Comparison of ENCODE assay signal across 8 mouse cellular contexts in the genomic region with DNA sequence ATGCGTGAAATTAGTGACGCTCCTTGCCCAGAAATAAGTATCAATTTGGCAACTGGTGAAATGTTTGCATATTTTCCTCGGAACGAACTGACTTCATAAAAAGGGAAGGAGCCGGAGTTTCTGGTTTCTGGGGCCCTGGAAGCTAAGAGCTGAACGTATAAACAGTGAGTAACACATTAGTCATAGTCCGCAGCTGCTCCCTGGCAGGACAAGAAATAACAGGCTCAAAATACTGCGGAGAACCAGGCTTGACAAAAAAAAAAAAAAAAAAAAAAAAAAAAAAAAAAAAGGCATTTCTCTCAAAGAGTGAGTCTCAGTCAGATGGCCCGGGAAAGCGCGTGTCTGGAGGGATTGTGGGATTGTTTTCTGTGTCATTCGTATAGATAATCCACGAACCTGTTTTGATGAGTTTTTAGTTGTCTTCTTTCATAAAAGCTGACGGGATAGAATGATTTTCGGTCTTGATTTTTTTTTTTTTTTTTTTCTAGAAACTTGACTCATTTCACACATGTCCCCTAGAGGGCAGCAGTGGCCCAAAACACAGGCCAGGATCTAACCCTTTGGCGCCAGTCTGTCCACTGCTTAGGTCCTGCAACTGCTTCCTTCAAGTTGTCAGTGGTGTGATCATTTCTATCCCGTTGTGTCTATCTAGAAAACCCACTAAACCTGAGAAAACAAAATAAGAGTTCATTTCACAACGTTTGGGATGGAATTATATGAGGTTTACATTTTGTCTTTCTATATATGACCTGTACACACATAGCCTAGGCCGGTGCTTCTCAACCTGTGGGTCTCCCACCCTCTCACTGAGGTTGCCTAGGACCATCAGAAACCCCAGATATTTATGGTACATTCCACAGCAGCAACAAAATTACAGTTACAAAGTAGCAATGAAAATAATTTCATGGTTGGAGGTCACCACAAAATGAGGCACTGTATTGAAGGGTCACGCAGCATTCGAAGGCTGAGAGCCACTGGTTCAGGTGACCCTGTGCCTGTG. TPM values are rescaled to one million over a fixed set of nuclear protein-coding genes. Genes with fewer than 3 reads are reported as not detected.
A peak's percentile ranks its signal among the peaks of the same experiment; 100 is the strongest.
DNase-seq lines count a peak whose midpoint lies in the region; ATAC-seq and TF ChIP-seq lines count a peak whose summit lies in the region.

No protein-coding gene starts in this region.

- no peaks in the 10 kb centered on the region for H3K27me3 ChIP-seq in forebrain, embryonic 12.5 days
- no peaks in the 10 kb centered on the region for H3K27me3 ChIP-seq in heart, embryonic 16.5 days (ENCODE audit: control insufficient read depth, insufficient read depth, low read length)
- no peaks in the 10 kb centered on the region for H3K27me3 ChIP-seq in liver, embryonic 14.5 days (ENCODE audit: control insufficient read depth, insufficient read depth, low read length)
- H3K27me3 ChIP-seq in neural tube, embryonic 11.5 days (ENCODE audit: control insufficient read depth, insufficient read depth, low read length): no peaks in the 10 kb centered on the region
- no peaks in the 10 kb centered on the region for H3K27me3 ChIP-seq in testis, adult 2 months (ENCODE audit: control insufficient read depth, insufficient read depth, low read length)

- DNase-seq in CD4-positive helper T cell, adult 2 months (ENCODE audit: low read depth, low spot score): peak; percentile 32
- DNase-seq in kidney, postnatal 36 days: peak; percentile 78 to 85
- DNase-seq in liver, embryonic 14.5 days (ENCODE audit: low read depth in 3 of 3, low spot score in 3 of 3): peak; percentile 22 to 31 (median 26)
- DNase-seq in neural tube, embryonic 11.5 days (ENCODE audit: low spot score): peak; percentile 72

- no peaks in the 10 kb centered on the region for H3K36me3 ChIP-seq in forebrain, embryonic 12.5 days (replicated peaks)
- H3K36me3 ChIP-seq in heart, embryonic 16.5 days (ENCODE audit: control insufficient read depth, insufficient read depth): no peaks in the 10 kb centered on the region
- H3K36me3 ChIP-seq in liver, embryonic 14.5 days (replicated peaks; ENCODE audit: control insufficient read depth, insufficient read depth, low read depth): no peaks in the 10 kb centered on the region
- H3K36me3 ChIP-seq in neural tube, embryonic 11.5 days (ENCODE audit: control insufficient read depth, insufficient read depth, low read length): no peaks in the 10 kb centered on the region
- H3K36me3 ChIP-seq in testis, adult 2 months (ENCODE audit: control insufficient read depth, insufficient read depth, low read length): no peaks in the 10 kb centered on the region

- ATAC-seq in forebrain, embryonic 12.5 days (ENCODE audit: low FRiP score): peak; percentile 82; the same call in 1 of the 2 replicates
- ATAC-seq in heart, embryonic 16.5 days (replicated peaks; ENCODE audit: extremely low read depth, insufficient read depth, low FRiP score): peak; percentile 77
- no peak for ATAC-seq in liver, embryonic 14.5 days (ENCODE audit: insufficient read depth)
- peak; percentile 60 for ATAC-seq in neural tube, embryonic 11.5 days (ENCODE audit: insufficient read depth, low FRiP score, low TSS enrichment)

- peak overlapping the region; percentile 82 for H3K27ac ChIP-seq in brown adipose tissue, adult 24 weeks (replicated peaks; ENCODE audit: low read depth, low read length)
- no peak overlapping the region for H3K27ac ChIP-seq in forebrain, embryonic 12.5 days
- peak overlapping the region; percentile 68; the same call in 1 of the 2 replicates for H3K27ac ChIP-seq in heart, embryonic 16.5 days (ENCODE audit: low read length)
- no peak overlapping the region for H3K27ac ChIP-seq in liver, embryonic 14.5 days
- no peak overlapping the region for H3K27ac ChIP-seq in neural tube, embryonic 11.5 days (ENCODE audit: low read depth, low read length)
- no peak overlapping the region for H3K27ac ChIP-seq in testis, adult 2 months (ENCODE audit: control insufficient read depth, insufficient read depth, low read depth, low read length)

- 29% methylated on average over 21 of the region's 21 CpGs for whole genome bisulfite sequencing in forebrain, embryonic 12.5 days
- WGBS in heart, embryonic 16.5 days: 21% methylated on average over 21 of the region's 21 CpGs
- 19% methylated on average over 21 of the region's 21 CpGs for WGBS in liver, embryonic 14.5 days (ENCODE audit: insufficient replicate concordance)
- WGBS in neural tube, embryonic 11.5 days: 31% methylated on average over 21 of the region's 21 CpGs

- no peaks in the 10 kb centered on the region for H3K9me3 ChIP-seq in forebrain, embryonic 12.5 days
- no peaks in the 10 kb centered on the region for H3K9me3 ChIP-seq in heart, embryonic 16.5 days (replicated peaks; ENCODE audit: control insufficient read depth, low read length)
- no peaks in the 10 kb centered on the region for H3K9me3 ChIP-seq in liver, embryonic 14.5 days (ENCODE audit: control insufficient read depth, low read length)
- H3K9me3 ChIP-seq in neural tube, embryonic 11.5 days (ENCODE audit: control insufficient read depth, low read length): no peaks in the 10 kb centered on the region

- no peak overlapping the region for H3K9ac ChIP-seq in forebrain, embryonic 12.5 days
- peak overlapping the region; percentile 64 for H3K9ac ChIP-seq in heart, embryonic 16.5 days (ENCODE audit: low read length)
- no peak overlapping the region for H3K9ac ChIP-seq in liver, embryonic 14.5 days (replicated peaks)
- H3K9ac ChIP-seq in neural tube, embryonic 11.5 days (ENCODE audit: low read length): no peak overlapping the region

- no peak for TF ChIP-seq POLR2A in testis, adult 2 months (IDR thresholded peaks at IDR 0.05; ENCODE audit: control insufficient read depth, low read depth, low read length)

- peak overlapping the region; percentile 45 for H3K4me2 ChIP-seq in forebrain, embryonic 12.5 days
- H3K4me2 ChIP-seq in heart, embryonic 16.5 days (ENCODE audit: low read depth, low read length): peak overlapping the region; percentile 65
- H3K4me2 ChIP-seq in liver, embryonic 14.5 days (ENCODE audit: low read depth): peak overlapping the region; percentile 20; the same call in 1 of the 2 replicates
- H3K4me2 ChIP-seq in neural tube, embryonic 11.5 days (ENCODE audit: low read depth): peak overlapping the region; percentile 34

- no peaks in the 10 kb centered on the region for H3K4me1 ChIP-seq in brown adipose tissue, adult 24 weeks (ENCODE audit: control insufficient read depth, insufficient read depth, insufficient read length, low read length)
- H3K4me1 ChIP-seq in forebrain, embryonic 12.5 days: no peaks in the 10 kb centered on the region
- peaks cover 6% of the 10 kb centered on the region; the same call in 1 of the 2 replicates for H3K4me1 ChIP-seq in heart, embryonic 16.5 days (ENCODE audit: control insufficient read depth, insufficient read depth, low read length)
- H3K4me1 ChIP-seq in liver, embryonic 14.5 days (replicated peaks; ENCODE audit: control insufficient read depth in 2 of 2, insufficient read depth in 2 of 2, low read length in 1 of 2): no peaks in the 10 kb centered on the region
- H3K4me1 ChIP-seq in neural tube, embryonic 11.5 days (ENCODE audit: control insufficient read depth, insufficient read depth, low read length): no peaks in the 10 kb centered on the region
- no peaks in the 10 kb centered on the region for H3K4me1 ChIP-seq in testis, adult 2 months (ENCODE audit: control insufficient read depth, insufficient read depth, low read length)

- H3K4me3 ChIP-seq in brown adipose tissue, adult 24 weeks (ENCODE audit: insufficient read depth, low read depth, low read length): peak overlapping the region; percentile 59
- peak overlapping the region; percentile 26 for H3K4me3 ChIP-seq in forebrain, embryonic 12.5 days (replicated peaks)
- peak overlapping the region; percentile 49 for H3K4me3 ChIP-seq in heart, embryonic 16.5 days (ENCODE audit: low read length)
- peak overlapping the region in 1 of 2 experiments; percentile 31; a peak in 1 of 4 replicates for H3K4me3 ChIP-seq in liver, embryonic 14.5 days (ENCODE audit: insufficient read depth in 1 of 2, low read depth in 2 of 2, low read length in 2 of 2)
- no peak overlapping the region for H3K4me3 ChIP-seq in neural tube, embryonic 11.5 days (ENCODE audit: low read depth, low read length)
- no peak overlapping the region; the same call in 1 of the 2 replicates for H3K4me3 ChIP-seq in testis, adult 2 months (ENCODE audit: control insufficient read depth, low read depth, low read length)

- TF ChIP-seq CTCF in liver, embryonic 14.5 days (IDR thresholded peaks at IDR 0.05; ENCODE audit: low read depth): peak; percentile 68
- TF ChIP-seq CTCF in testis, adult 2 months (IDR thresholded peaks at IDR 0.05; ENCODE audit: control insufficient read depth, insufficient read depth, insufficient replicate concordance, low read depth, low read length): peak; percentile 68; the same call in 1 of the 2 replicates

- no peak for TF ChIP-seq EP300 in liver, embryonic 14.5 days (IDR thresholded peaks at IDR 0.05; ENCODE audit: low read depth)

RNA-seq across cellular contexts. Expression of gene A930033H14Rik, which starts 26.7 kb away (rescaled TPM):
- 1.4 and 3.2 TPM in 2 replicates for polyA plus RNA-seq in brown adipose tissue, adult 24 weeks (2012; ENCODE audit: insufficient read depth, insufficient read length, missing spikeins)
- polyA plus RNA-seq in forebrain, embryonic 12.5 days (2016; fragmentation: Nextera tagmentation; extraction: Ambion mirVana): 1.2 TPM in 2 replicates
- polyA plus RNA-seq in heart, embryonic 16.5 days (2015; fragmentation: Nextera tagmentation; extraction: Ambion mirVana): 1.4 and 1.9 TPM in 2 replicates
- polyA plus RNA-seq in liver, embryonic 14.5 days (2012; rRNA removed): 0.32 and 0.51 TPM in 2 replicates
- polyA plus RNA-seq in liver, embryonic 14.5 days (2014; fragmentation: Nextera tagmentation; extraction: Ambion mirVana): 0.18 and 0.19 TPM in 2 replicates
- polyA plus RNA-seq in neural tube, embryonic 11.5 days (2014; fragmentation: Nextera tagmentation; extraction: Ambion mirVana): 0.77 and 1.3 TPM in 2 replicates
- polyA plus RNA-seq in testis, adult 2 months (2012; rRNA removed): 1.4 and 1.5 TPM in 2 replicates

RNA-seq across cellular contexts. Expression of gene Rhobtb1, which starts 35.0 kb away (rescaled TPM):
- polyA plus RNA-seq in brown adipose tissue, adult 24 weeks (2012; ENCODE audit: insufficient read depth, insufficient read length, missing spikeins): 4.5 and 4.8 TPM in 2 replicates
- polyA plus RNA-seq in forebrain, embryonic 12.5 days (2016; fragmentation: Nextera tagmentation; extraction: Ambion mirVana): 15.0 and 17.8 TPM in 2 replicates
- polyA plus RNA-seq in heart, embryonic 16.5 days (2015; fragmentation: Nextera tagmentation; extraction: Ambion mirVana): 29.4 and 32.6 TPM in 2 replicates
- 2.1 and 2.5 TPM in 2 replicates for polyA plus RNA-seq in liver, embryonic 14.5 days (2012; rRNA removed)
- polyA plus RNA-seq in liver, embryonic 14.5 days (2014; fragmentation: Nextera tagmentation; extraction: Ambion mirVana): 7.1 and 9.0 TPM in 2 replicates
- 15.2 and 16.1 TPM in 2 replicates for polyA plus RNA-seq in neural tube, embryonic 11.5 days (2014; fragmentation: Nextera tagmentation; extraction: Ambion mirVana)
- polyA plus RNA-seq in testis, adult 2 months (2012; rRNA removed): 20.0 and 22.4 TPM in 2 replicates

Comparison
In these comparisons a context has a peak if more than half of its experiments do, and no peak if none do; other contexts are left out.
1. DNase-seq: peak in every context shown above with its lines; median percentile 82 in kidney, postnatal 36 days; 72 in neural tube, embryonic 11.5 days; 32 in CD4-positive helper T cell, adult 2 months; 26 in liver, embryonic 14.5 days.
2. H3K27ac ChIP-seq: peak in brown adipose tissue, adult 24 weeks (single experiment) and heart, embryonic 16.5 days (single experiment); none in forebrain, embryonic 12.5 days (single experiment), liver, embryonic 14.5 days (single experiment), neural tube, embryonic 11.5 days (single experiment) and testis, adult 2 months (single experiment).
3. H3K4me3 ChIP-seq: peak in brown adipose tissue, adult 24 weeks (single experiment), forebrain, embryonic 12.5 days (single experiment) and heart, embryonic 16.5 days (single experiment); none in neural tube, embryonic 11.5 days (single experiment) and testis, adult 2 months (single experiment).
4. Peak in every context shown above with its lines, with median percentiles within 50 percentile points of each other: H3K4me2 ChIP-seq.